Mouse (Mus musculus) frontal cortex, adult 2 months (tissue): ENCODE measurements around the gene Hist1h2ag. TPM values are rescaled to one million over a fixed set of nuclear protein-coding genes. Genes with fewer than 3 reads are reported as not detected.

ENCODE experiments used
- DNase-seq, 2 experiments: peaks; one replicate each; pipeline ENCODE4 v3.0.0; 2022; ENCODE audit warnings: low spot score in 1 of 2; ENCODE audit errors: extremely low spot score in 1 of 2
- polyA plus RNA-seq: library from polyadenylated mRNA; depleted of rRNA; stranded (reverse); fragments of >200 nt; gene quantifications from 2 replicates; pipeline ENCODE4 v1.2.3, GENCODE M21; 2012

The Hist1h2ag gene
- polyA plus RNA-seq, 1 experiment: 0.36 TPM

DNA sequence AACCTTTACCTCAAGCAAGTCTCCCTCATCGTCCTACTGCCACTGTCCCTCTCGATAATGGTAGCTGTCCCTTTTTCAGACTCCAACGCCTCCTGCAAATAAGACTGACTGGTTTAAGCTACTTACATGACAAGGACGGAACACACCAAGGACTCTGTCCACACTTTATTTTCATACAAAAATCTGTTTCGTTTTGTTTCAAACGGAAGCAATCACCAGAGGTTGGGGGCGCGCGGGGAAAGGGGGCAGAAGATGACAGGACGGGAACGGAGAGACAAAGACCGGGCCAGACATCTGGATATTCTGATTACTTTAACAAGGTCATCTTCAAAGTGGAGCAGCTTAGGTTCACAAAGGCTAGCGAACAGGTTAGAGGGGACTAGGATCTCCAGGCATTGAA is 29.0 kb downstream of the Hist1h2ag start:
- no peak for DNase-seq

- DNase-seq: no peak
These were observed 33.1 kb downstream of the Hist1h2ag start, which contains the start of gene Prss16 for GRCm38 (mm10) chr13:22009642-22010041. TSS of gene Prss16 (minus strand) at chr13:22009742.

- DNase-seq: no peak
These were observed 34.0 kb downstream of the Hist1h2ag start for GRCm38 (mm10) chr13:22008707-22009106.

DNA sequence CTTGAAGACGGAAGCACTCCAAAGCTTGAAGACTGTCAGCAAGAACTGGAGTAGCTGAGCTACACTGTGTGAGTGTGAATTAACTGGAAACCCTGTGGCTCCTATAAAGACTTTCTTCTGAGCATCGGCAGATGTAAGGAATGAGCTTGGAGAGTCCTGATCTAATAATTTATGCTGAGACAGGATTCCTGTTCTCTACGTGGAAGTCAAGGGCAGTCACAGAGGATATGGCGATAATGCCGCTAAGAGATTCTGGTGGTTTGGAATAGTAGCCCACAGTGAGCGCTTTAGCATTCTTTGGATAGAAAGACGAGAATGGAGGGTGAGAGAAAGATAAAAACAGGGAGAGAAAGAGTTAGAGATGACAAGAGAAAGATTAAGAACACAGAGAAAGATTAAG is 34.9 kb downstream of the Hist1h2ag start:
- DNase-seq: no peak

GRCm38 (mm10) chr13:22007121-22007510 is 35.6 kb downstream of the Hist1h2ag start:
- DNase-seq: no peak

- DNase-seq: peak in 1 of 2 experiments; percentile 31
These were observed 36.2 kb downstream of the Hist1h2ag start for GRCm38 (mm10) chr13:22006334-22007120.

GRCm38 (mm10) chr13:22005605-22006333 is 37.0 kb downstream of the Hist1h2ag start:
- DNase-seq: no peak

DNA sequence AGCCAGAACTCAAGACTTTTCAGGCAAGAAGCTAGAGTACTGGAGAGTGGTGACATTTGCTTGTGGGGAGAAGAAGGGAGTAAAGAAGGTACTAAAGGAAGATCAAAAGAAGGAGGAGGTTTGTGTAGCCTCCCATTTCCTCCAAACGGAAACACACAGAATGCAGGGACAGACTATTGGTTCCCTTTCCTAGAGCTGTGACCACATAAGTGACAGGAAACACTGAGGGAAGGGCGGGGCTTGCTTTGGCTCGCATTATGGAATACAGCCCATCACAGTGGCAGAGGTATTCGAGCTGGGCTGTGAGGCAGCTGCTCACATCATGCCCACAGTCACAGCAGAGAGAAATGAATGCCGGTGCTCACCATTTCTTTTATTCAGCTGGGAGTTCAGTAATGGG is 40.9 kb downstream of the Hist1h2ag start:
- no peak for DNase-seq

- DNase-seq: no peak
These were observed 41.4 kb downstream of the Hist1h2ag start for GRCm38 (mm10) chr13:22001346-22001745.

GRCm38 (mm10) chr13:21999147-21999546 is 43.6 kb downstream of the Hist1h2ag start:
- DNase-seq: no peak

GRCm38 (mm10) chr13:21998412-21998811 is 44.3 kb downstream of the Hist1h2ag start:
- no peak for DNase-seq

DNA sequence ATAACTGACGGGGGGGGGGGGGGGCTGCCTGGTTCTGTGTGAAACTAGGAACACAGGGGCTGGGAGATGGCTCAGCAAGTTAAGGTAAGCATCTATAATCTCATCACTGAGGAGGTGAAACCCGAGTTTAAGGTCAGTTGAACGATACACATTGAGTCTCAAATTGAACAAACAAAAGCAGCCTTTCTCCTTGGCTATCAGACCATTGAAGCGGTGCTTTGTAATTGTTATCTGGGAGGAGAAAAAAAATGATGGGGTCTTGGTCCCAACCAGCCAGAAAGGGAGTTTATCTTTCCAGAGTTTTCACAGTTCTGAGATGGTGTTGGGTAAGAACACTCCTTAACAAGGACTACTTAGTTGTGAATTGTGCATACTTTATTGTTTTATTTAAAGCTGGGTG is 44.9 kb downstream of the Hist1h2ag start:
- no peak for DNase-seq

- no peak for DNase-seq
These were observed 45.4 kb downstream of the Hist1h2ag start for GRCm38 (mm10) chr13:21997201-21997820.

- no peak for DNase-seq
These were observed 45.9 kb downstream of the Hist1h2ag start for GRCm38 (mm10) chr13:21996840-21997185.

DNA sequence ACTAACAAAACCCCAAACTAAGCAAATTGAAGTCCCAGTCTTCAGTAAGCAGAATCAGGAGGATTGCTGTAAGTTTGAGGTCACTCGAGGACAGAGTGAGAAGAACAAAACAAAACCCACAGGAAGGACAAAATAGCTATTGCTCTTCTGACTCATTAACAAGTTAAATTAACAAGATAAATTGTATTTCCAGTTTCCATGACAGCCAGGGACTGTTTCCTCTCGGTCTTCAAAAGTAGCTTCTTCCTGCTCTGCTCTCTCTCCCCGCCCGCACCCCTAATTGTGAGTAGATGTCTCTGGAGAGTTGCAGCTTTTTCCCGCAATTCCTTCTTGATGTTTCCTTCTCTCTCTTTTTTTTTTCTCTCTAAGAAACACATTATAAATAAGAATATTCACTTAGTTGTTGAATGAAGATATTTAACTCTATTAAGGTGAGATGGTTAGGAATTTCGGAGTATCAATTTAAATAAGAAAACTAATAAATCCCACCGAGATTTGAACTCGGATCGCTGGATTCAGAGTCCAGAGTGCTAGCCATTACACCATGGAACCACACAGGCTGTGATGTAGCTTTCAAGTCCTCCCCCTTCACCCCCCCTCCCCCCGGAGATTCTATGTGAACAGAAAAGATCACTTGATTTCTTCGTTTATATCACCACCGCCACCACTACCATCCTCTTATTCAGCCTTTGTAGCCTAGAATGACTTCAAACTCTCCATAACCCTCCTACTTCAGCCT is 46.5 kb downstream of the Hist1h2ag start:
- peak in 1 of 2 experiments; percentile 29 for DNase-seq

- DNase-seq: no peak
These were observed 47.3 kb downstream of the Hist1h2ag start for GRCm38 (mm10) chr13:21995331-21995914.

- DNase-seq: no peak
These were observed 47.8 kb downstream of the Hist1h2ag start for GRCm38 (mm10) chr13:21994896-21995295.

DNA sequence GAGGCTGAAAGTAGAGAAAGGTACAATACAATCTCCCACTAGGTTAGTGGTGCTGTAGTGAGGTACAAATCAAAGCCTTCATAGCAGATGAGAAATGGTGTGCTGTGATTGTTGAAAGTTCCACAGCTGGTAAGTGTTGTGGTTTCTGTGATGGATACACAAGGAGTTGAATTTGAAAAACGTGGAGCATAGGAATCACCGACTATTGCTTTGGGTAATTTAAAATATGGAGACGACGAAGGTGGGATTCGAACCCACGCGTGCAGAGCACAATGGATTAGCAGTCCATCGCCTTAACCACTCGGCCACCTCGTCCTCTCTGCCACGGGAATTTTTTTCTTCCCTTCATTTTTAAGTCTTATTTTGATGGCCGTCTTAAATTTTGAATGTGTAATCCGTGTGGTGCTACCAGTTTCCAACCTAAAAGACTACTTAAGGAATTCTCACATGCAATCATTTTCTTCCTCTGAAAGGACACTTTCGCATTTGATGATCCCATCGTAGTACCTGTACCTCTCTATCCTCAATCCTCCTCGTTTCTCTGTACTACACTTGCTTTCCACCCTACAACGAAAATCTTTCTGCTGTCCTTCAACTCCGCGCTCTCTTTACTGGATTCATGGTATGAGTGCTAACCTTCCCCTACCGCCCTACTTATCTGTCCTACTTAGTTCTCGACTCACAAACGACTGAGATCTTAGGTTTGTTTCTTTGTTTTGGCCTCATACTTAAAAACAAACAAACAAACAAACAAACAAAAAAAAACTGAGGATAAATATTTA is 48.6 kb downstream of the Hist1h2ag start:
- peak in 1 of 2 experiments; percentile 64 for DNase-seq

DNA sequence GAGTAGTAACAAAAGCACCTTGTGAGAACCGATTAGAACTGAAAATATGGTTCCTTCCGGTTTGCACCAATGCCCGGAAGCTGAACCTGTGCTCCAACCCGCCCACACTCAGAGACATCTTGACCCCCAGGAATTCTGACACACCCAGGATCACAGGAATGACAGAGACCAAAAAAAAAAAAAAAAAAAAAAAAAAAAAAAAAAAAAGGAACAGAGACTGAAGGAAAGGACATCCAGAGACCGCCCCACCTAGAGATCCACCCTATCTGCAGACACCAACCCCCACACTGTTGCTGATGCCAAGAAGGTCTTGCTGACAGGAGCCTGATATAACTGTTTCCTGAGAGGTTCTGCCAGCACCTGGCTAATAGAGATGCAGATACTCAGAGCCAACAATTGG is 50.2 kb downstream of the Hist1h2ag start:
- no peak for DNase-seq
